Mouse (Mus musculus) forebrain, embryonic 11.5 days (tissue): ENCODE results near the gene Hyal3. TPM values are rescaled to one million over a fixed set of nuclear protein-coding genes. Genes with fewer than 3 reads are reported as not detected.

Source experiments
- ATAC-seq: fragments of 200-750 bp; cut with Nextera tagmentation; replicated peaks from 2 replicates; pipeline ENCODE4 v1.8.0; 2017; ENCODE audit warnings: moderate TSS enrichment; ENCODE audit not compliant: low FRiP score
- DNase-seq: peaks from one replicate; pipeline ENCODE4 v3.0.0-alpha.2; 2017; ENCODE audit warnings: low spot score
- H3K27ac ChIP-seq: fragments of 300-500 bp; sonication (generic); 2 replicates; pipeline ENCODE4 v1.5.1; 2014; ENCODE audit warnings: low read depth, low read length
- H3K27me3 ChIP-seq: fragments of 300-500 bp; sonication (generic); 2 replicates; pipeline ENCODE4 v1.6.1; 2014; ENCODE audit warnings: mild to moderate bottlenecking, low read length, mixed read lengths; ENCODE audit not compliant: control insufficient read depth, insufficient read depth
- H3K36me3 ChIP-seq: fragments of 300-500 bp; sonication (generic); 2 replicates; pipeline ENCODE4 v1.6.1; 2014; ENCODE audit warnings: mild to moderate bottlenecking, low read length, moderate library complexity, mixed read lengths; ENCODE audit not compliant: control insufficient read depth, insufficient read depth
- H3K4me1 ChIP-seq: fragments of 300-500 bp; sonication (generic); replicated peaks from 2 replicates; pipeline ENCODE4 v1.6.1; 2014; ENCODE audit warnings: low read length, mixed read lengths; ENCODE audit not compliant: control insufficient read depth, insufficient read depth
- H3K4me2 ChIP-seq: fragments of 300-500 bp; sonication (generic); 2 replicates; pipeline ENCODE4 v1.6.1; 2014; ENCODE audit warnings: low read depth, mild to moderate bottlenecking, low read length, moderate library complexity, mixed read lengths; ENCODE audit not compliant: severe bottlenecking
- H3K4me3 ChIP-seq: fragments of 300-500 bp; sonication (generic); 2 replicates; pipeline ENCODE4 v1.5.1; 2014; ENCODE audit warnings: low read depth, low read length
- H3K9ac ChIP-seq: fragments of 300-500 bp; sonication (generic); 2 replicates; pipeline ENCODE4 v1.6.1; 2014; ENCODE audit warnings: low read length
- H3K9me3 ChIP-seq: fragments of 300-500 bp; sonication (generic); 2 replicates; pipeline ENCODE4 v1.6.1; 2016; ENCODE audit warnings: low read length, mixed read lengths; ENCODE audit not compliant: control insufficient read depth
- WGBS: fragments of 180-500 bp; shearing (Covaris S2); extraction: QIAGEN DNeasy Blood & Tissue Kit; methylation state at CpG from one replicate; pipeline ENCODE4 v1.1.7; 2014; 5-methylcytosine and 5-hydroxymethylcytosine counted together
- polyA plus RNA-seq: library from polyadenylated mRNA; unstranded; fragments of >200 nt; fragmentation: Nextera tagmentation; extraction: Ambion mirVana; gene quantifications from 2 replicates; pipeline ENCODE4 v1.2.1, GENCODE M21; 2014

Hyal3 gene
- polyA plus RNA-seq, 1 experiment from 2014 or later, result not detected

DNA sequence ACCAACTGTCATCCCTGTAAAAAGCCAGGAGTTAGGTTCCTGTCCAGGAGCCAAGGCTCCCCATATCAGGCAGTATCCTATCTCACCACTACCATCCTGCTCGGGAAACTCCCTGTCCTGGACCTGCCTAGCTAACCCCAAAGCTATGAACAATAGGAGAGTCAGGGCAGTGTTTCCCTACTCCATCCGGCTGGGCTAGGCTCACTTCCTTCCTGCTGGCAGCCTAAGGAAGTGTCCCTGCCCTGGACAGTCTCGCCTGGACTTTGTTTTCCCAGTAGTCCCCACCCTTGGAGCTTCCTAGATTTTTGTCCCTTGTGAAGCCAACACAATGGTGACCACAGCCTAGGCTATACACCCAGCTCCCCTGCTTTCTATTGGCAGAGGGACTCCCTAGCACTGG, 13.8 kb upstream of the Hyal3 start:
- Histone ChIP-seq H3K4me1 (peaks cover 28% of the 10 kb centered on the region), H3K9me3 (no peaks in the 10 kb centered on the region), H3K27ac (no peak overlapping the region), H3K27me3 (no peaks in the 10 kb centered on the region), H3K4me2 (no peak overlapping the region), H3K4me3 (no peak overlapping the region), H3K36me3 (peaks cover 7% of the 10 kb centered on the region; the same call in 1 of the 2 replicates), H3K9ac (no peak overlapping the region)
- 65% methylated on average over 3 of the region's 3 CpGs for WGBS
- DNase-seq, result no peak
- no peak for ATAC-seq

GRCm38 (mm10) chr9:107567702-107568319, 12.8 kb upstream of the Hyal3 start, which contains the start of gene Hyal2:
TSS of gene Hyal2 (plus strand) at chr9:107567945.
- H3K9me3 ChIP-seq, result no peaks in the 10 kb centered on the region
- DNase-seq, result peak; percentile 58
- peaks cover 28% of the 10 kb centered on the region for H3K4me1 ChIP-seq
- H3K36me3 ChIP-seq, result peaks cover 13% of the 10 kb centered on the region; the same call in 1 of the 2 replicates
- 6% methylated on average over 18 of the region's 18 CpGs for WGBS
- no peaks in the 10 kb centered on the region for H3K27me3 ChIP-seq
- H3K9ac ChIP-seq, result peak within 1 kb of the TSS; percentile 94
- H3K27ac ChIP-seq, result peak within 1 kb of the TSS; percentile 81
- no peak for ATAC-seq
- peak within 1 kb of the TSS; percentile 81 for H3K4me2 ChIP-seq
- peak within 1 kb of the TSS; percentile 79 for H3K4me3 ChIP-seq

- Histone ChIP-seq H3K36me3 (peaks cover 19% of the 10 kb centered on the region), H3K27me3 (no peaks in the 10 kb centered on the region), H3K9me3 (no peaks in the 10 kb centered on the region; the same call in 1 of the 2 replicates), H3K27ac (peak overlapping the region; percentile 81), H3K4me2 (peak overlapping the region; percentile 81), H3K4me1 (peaks cover 26% of the 10 kb centered on the region), H3K9ac (peak overlapping the region; percentile 94), H3K4me3 (peak overlapping the region; percentile 79)
- ATAC-seq (peak; percentile 88), DNase-seq (peak; percentile 91)
- WGBS, result under 1% methylated on average over 41 of the region's 41 CpGs
Measured at GRCm38 (mm10) chr9:107568331-107569261, 12.0 kb upstream of the Hyal3 start.

DNA sequence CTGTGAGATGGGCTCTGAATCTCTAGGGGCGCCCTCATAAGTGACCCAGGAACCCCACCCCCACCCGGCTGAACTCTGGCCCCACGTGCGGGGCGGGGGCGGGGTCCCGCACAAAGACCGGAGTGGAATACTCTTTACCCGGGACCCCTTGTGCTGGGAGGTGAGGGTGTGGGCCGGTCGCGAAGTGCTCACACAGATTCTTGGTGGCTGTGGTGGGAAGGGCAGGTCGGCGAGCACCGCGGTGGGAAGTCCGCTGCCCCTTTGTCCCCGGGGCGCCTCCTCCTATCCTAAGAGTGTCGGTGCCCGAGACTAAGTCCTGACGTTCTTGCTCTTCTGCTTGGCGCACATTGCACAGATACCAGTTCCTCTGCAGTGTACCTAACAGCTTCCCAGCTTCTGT, 11.3 kb upstream of the Hyal3 start:
- DNase-seq, result no peak
- ATAC-seq, result peak; percentile 14
- no peaks in the 10 kb centered on the region; the same call in 1 of the 2 replicates for H3K9me3 ChIP-seq
- peaks cover 21% of the 10 kb centered on the region for H3K36me3 ChIP-seq
- peak overlapping the region; percentile 79 for H3K4me3 ChIP-seq
- WGBS, result under 1% methylated on average over 23 of the region's 23 CpGs
- H3K4me1 ChIP-seq, result peaks cover 23% of the 10 kb centered on the region
- H3K27ac ChIP-seq, result peak overlapping the region; percentile 81
- peak overlapping the region; percentile 81 for H3K4me2 ChIP-seq
- H3K9ac ChIP-seq, result peak overlapping the region; percentile 94
- H3K27me3 ChIP-seq, result no peaks in the 10 kb centered on the region

- no peaks in the 10 kb centered on the region; the same call in 1 of the 2 replicates for H3K9me3 ChIP-seq
- no peak for ATAC-seq
- no peaks in the 10 kb centered on the region for H3K27me3 ChIP-seq
- peak overlapping the region; percentile 81 for H3K4me2 ChIP-seq
- WGBS, result 51% methylated on average over 13 of the region's 13 CpGs
- no peak for DNase-seq
- H3K27ac ChIP-seq, result no peak overlapping the region
- peaks cover 23% of the 10 kb centered on the region for H3K4me1 ChIP-seq
- peaks cover 25% of the 10 kb centered on the region for H3K36me3 ChIP-seq
- H3K4me3 ChIP-seq, result peak overlapping the region; percentile 79
- peak overlapping the region; percentile 94 for H3K9ac ChIP-seq
Measured at GRCm38 (mm10) chr9:107570016-107570415, 10.6 kb upstream of the Hyal3 start.

- Histone ChIP-seq H3K36me3 (peaks cover 25% of the 10 kb centered on the region), H3K9me3 (no peaks in the 10 kb centered on the region; the same call in 1 of the 2 replicates), H3K4me1 (peaks cover 23% of the 10 kb centered on the region), H3K4me3 (peak overlapping the region; percentile 79; the same call in 1 of the 2 replicates), H3K27ac (no peak overlapping the region), H3K4me2 (peak overlapping the region; percentile 81), H3K27me3 (no peaks in the 10 kb centered on the region), H3K9ac (peak overlapping the region; percentile 94; the same call in 1 of the 2 replicates)
- ATAC-seq (no peak), DNase-seq (peak; percentile 52)
- 90% methylated on average over 21 of the region's 21 CpGs for WGBS
Measured at GRCm38 (mm10) chr9:107570845-107571244, 9.8 kb upstream of the Hyal3 start.

DNA sequence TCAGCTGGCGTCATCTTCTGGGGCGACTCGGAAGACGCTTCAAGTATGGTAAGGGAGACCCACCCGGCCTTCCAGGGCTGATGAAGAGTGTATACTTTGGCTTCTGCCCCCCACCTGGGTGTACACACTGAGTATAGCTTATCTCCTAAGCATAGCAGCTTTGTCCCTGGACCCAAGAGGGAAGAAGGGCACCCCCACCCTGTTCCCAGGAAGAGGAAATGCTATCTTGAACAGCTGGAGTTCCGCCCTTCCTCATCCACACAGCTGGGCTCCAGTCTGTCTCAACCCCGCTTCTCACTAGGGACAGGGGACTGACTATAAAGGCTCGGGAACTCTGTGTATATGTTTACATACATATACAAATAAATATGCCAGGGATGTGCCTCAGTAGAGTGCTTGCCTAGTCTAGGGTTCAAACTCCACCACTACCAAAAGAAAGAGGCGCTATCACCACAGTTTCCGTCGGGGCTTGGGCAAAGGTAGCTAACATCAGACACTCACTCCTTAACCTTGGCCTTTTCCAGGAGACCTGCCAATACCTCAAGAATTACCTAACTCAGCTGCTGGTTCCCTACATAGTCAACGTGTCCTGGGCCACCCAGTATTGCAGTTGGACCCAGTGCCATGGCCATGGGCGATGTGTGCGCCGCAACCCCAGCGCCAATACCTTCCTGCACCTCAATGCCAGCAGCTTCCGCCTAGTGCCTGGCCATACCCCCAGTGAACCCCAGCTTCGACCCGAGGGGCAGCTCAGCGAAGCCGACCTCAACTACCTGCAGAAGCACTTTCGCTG, 8.9 kb upstream of the Hyal3 start:
- ATAC-seq (no peak), DNase-seq (no peak)
- no peak overlapping the region for H3K9ac ChIP-seq
- H3K27me3 ChIP-seq, result no peaks in the 10 kb centered on the region
- no peak overlapping the region for H3K4me2 ChIP-seq
- no peak overlapping the region for H3K27ac ChIP-seq
- H3K4me1 ChIP-seq, result peaks cover 23% of the 10 kb centered on the region
- H3K9me3 ChIP-seq, result no peaks in the 10 kb centered on the region; the same call in 1 of the 2 replicates
- no peak overlapping the region for H3K4me3 ChIP-seq
- peaks cover 25% of the 10 kb centered on the region for H3K36me3 ChIP-seq
- WGBS, result 94% methylated on average over 22 of the region's 22 CpGs

DNA sequence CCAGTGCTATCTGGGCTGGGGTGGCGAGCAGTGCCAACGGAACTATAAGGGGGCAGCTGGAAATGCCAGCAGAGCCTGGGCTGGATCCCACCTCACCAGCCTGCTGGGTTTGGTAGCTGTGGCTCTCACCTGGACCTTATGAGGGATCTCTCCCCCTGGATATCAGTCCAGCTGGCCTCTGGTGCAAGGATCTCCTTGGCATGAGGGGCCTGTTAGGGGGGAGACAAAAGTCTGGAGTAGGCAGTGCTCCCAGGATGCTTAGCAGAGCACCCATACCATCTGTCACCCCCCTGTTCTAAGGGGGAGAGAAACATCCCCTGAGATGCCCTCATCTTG, 8.3 kb upstream of the Hyal3 start:
- Histone ChIP-seq H3K27me3 (no peaks in the 10 kb centered on the region), H3K9ac (no peak overlapping the region), H3K9me3 (no peaks in the 10 kb centered on the region; the same call in 1 of the 2 replicates), H3K4me2 (no peak overlapping the region), H3K4me1 (peaks cover 25% of the 10 kb centered on the region), H3K36me3 (peaks cover 25% of the 10 kb centered on the region), H3K27ac (no peak overlapping the region), H3K4me3 (no peak overlapping the region)
- DNase-seq (no peak), ATAC-seq (no peak)
- 92% methylated on average over 2 of the region's 2 CpGs for WGBS
